ENCODE assay signal across 8 mouse cellular contexts in the genomic region with DNA sequence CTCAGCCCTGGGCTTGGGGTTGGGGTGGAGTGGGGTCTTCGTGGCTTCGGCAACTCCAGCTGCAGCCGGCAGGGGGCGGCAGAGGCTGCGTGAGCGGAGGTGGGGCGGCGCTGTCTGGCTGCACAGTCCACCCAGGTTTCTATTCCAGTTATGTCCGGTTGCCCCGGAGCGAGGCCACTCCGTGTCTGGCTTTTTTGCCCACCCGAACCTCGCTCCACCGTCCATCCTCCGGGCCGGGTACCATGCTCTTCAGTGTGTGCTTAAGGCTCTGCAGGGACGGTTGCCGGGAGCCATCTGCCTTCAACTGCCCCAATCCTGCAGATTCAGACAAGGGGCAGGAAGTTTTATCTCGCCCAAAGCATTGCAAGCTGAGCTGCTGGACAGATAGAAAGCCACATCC. TPM values are rescaled to one million over a fixed set of nuclear protein-coding genes. Genes with fewer than 3 reads are reported as not detected.
A peak's percentile ranks its signal among the peaks of the same experiment; 100 is the strongest.
DNase-seq lines count a peak whose midpoint lies in the region; ATAC-seq and TF ChIP-seq lines count a peak whose summit lies in the region.

No protein-coding gene starts in this region.

- peak; percentile 96 for TF ChIP-seq CTCF in layer of hippocampus, adult 2 months (conservative IDR thresholded peaks at IDR 0.05)

- H3K27me3 ChIP-seq in embryonic facial prominence, embryonic 10.5 days (replicated peaks; ENCODE audit: low read depth, poor library complexity, severe bottlenecking), result peaks cover 22% of the 10 kb centered on the region; the same call in 1 of the 2 replicates
- no peaks in the 10 kb centered on the region for H3K27me3 ChIP-seq in midbrain, embryonic 16.5 days (ENCODE audit: control insufficient read depth, insufficient read depth, low read depth, low read length)

- H3K9ac ChIP-seq in midbrain, embryonic 16.5 days (ENCODE audit: low read depth, low read length), result peak overlapping the region; percentile 43

- peak overlapping the region; percentile 14; the same call in 1 of the 2 replicates for H3K27ac ChIP-seq in layer of hippocampus, adult 2 months
- peak overlapping the region; percentile 84 for H3K27ac ChIP-seq in embryonic facial prominence, embryonic 10.5 days (replicated peaks)
- H3K27ac ChIP-seq in midbrain, embryonic 16.5 days (ENCODE audit: low read length), result no peak overlapping the region

- no peaks in the 10 kb centered on the region for H3K9me3 ChIP-seq in embryonic facial prominence, embryonic 10.5 days
- H3K9me3 ChIP-seq in midbrain, embryonic 16.5 days (replicated peaks; ENCODE audit: control insufficient read depth, low read length, poor library complexity, severe bottlenecking), result no peaks in the 10 kb centered on the region

- DNase-seq in layer of hippocampus, adult 2 months (ENCODE audit: low spot score in 2 of 2), result peak in 1 of 2 experiments; percentile 62
- no peak for DNase-seq in layer of hippocampus, adult 9-11 months
- peak; percentile 90 for DNase-seq in embryonic facial prominence, embryonic 10.5 days (ENCODE audit: low spot score)
- peak; percentile 37 to 68 for DNase-seq in heart, adult 18-20 months
- DNase-seq in kidney, adult 11 months, result peak; percentile 15
- DNase-seq in liver, result peak; percentile 67
- DNase-seq in spleen, postnatal 10 days (ENCODE audit: low spot score in 2 of 2), result peak; percentile 11 to 50

- ATAC-seq in midbrain, embryonic 16.5 days, result peak; percentile 91

- H3K36me3 ChIP-seq in embryonic facial prominence, embryonic 10.5 days (replicated peaks), result no peaks in the 10 kb centered on the region
- H3K36me3 ChIP-seq in midbrain, embryonic 16.5 days (ENCODE audit: control insufficient read depth, insufficient read depth, low read length), result no peaks in the 10 kb centered on the region

- H3K4me1 ChIP-seq in embryonic facial prominence, embryonic 10.5 days, result peaks cover 10% of the 10 kb centered on the region
- H3K4me1 ChIP-seq in midbrain, embryonic 16.5 days (ENCODE audit: control insufficient read depth, insufficient read depth, low read length), result no peaks in the 10 kb centered on the region

- peak overlapping the region; percentile 61 for H3K4me2 ChIP-seq in midbrain, embryonic 16.5 days (ENCODE audit: low read length)

- under 1% methylated on average over 20 of the region's 20 CpGs for WGBS in embryonic facial prominence, embryonic 10.5 days
- WGBS in midbrain, embryonic 16.5 days, result 1% methylated on average over 20 of the region's 20 CpGs

- peak overlapping the region; percentile 59 for H3K4me3 ChIP-seq in layer of hippocampus, adult 2 months
- peak overlapping the region; percentile 61 for H3K4me3 ChIP-seq in embryonic facial prominence, embryonic 10.5 days
- H3K4me3 ChIP-seq in midbrain, embryonic 16.5 days (ENCODE audit: low read depth, low read length), result peak overlapping the region; percentile 35

RNA-seq across cellular contexts. Expression of a gene that starts 36.3 kb away (rescaled TPM):
- total RNA-seq in layer of hippocampus, adult 2 months (2021), result 10 to 100 TPM; 15.8 to 16.2 TPM
- not detected in 2 replicates for polyA plus RNA-seq in embryonic facial prominence, embryonic 10.5 days (2016; fragmentation: Nextera tagmentation; extraction: Ambion mirVana)
- under 1 TPM in 1 of 2 experiments, not detected in 1; 0.13 TPM for total RNA-seq in heart, adult 18-20 months (2021)
- 0.40 and 0.75 TPM in 2 replicates for polyA plus RNA-seq in midbrain, embryonic 16.5 days (2015; fragmentation: Nextera tagmentation; extraction: Ambion mirVana)

Comparison
In these comparisons a context has a peak if more than half of its experiments do, and no peak if none do; other contexts are left out.
1. RNA of a gene that starts 36.3 kb away (total RNA-seq): 15.8 to 16.2 TPM in layer of hippocampus, adult 2 months; 0.13 TPM in heart, adult 18-20 months; every median in the first group is over 10 times any median in the second.
2. Peak in every context shown above with its lines, with median percentiles within 50 percentile points of each other: H3K4me3 ChIP-seq.